Mouse (Mus musculus): Measurements from ENCODE around the gene Akr1b10.
"Not testable (repeated sequence)": the region's sequence is repeated elsewhere in the genome, so short reads cannot be mapped to it uniquely, and the experiment has no call there.

GRCm38 (mm10) chr6:34351481-34351880 is 32.5 kb upstream of the Akr1b10 start:
- not testable (repeated sequence) for TF ChIP-seq TAL1, GATA1 (IDR thresholded peaks at IDR 0.05; ENCODE audit: low read length)

Measured in erythroblast, embryonic 14.5 days (primary cell).